Comparison of ENCODE assay signal across 8 mouse cellular contexts in genomic region chr11:78826442-78827013, GRCm38 (mm10). TPM values are rescaled to one million over a fixed set of nuclear protein-coding genes. Genes with fewer than 3 reads are reported as not detected.
DNase-seq lines count a peak whose midpoint lies in the region; ATAC-seq and TF ChIP-seq lines count a peak whose summit lies in the region.

Lyrm9 (plus strand) TSS chr11:78826584.

- H3K4me1 ChIP-seq in ES-E14 (ENCODE audit: control insufficient read depth in 2 of 2, insufficient read depth in 2 of 2, low read length in 2 of 2, poor library complexity in 1 of 2), result peaks cover 3 to 5% of the 10 kb centered on the region in 2 experiments
- H3K4me1 ChIP-seq in forebrain, embryonic 16.5 days (replicated peaks; ENCODE audit: control insufficient read depth, insufficient read depth, low read length), result peaks cover 29% of the 10 kb centered on the region
- H3K4me1 ChIP-seq in lung, embryonic 14.5 days (ENCODE audit: insufficient read depth), result no peaks in the 10 kb centered on the region
- H3K4me1 ChIP-seq in olfactory bulb, adult 2 months (ENCODE audit: control insufficient read depth, insufficient read depth, low read length), result peaks cover 25% of the 10 kb centered on the region

- H3K9ac ChIP-seq in ES-E14 (ENCODE audit: insufficient read depth, low read depth, low read length, poor library complexity, severe bottlenecking), result peak within 1 kb of the TSS; percentile 88
- peak within 1 kb of the TSS; percentile 86 for H3K9ac ChIP-seq in forebrain, embryonic 16.5 days (replicated peaks; ENCODE audit: low read depth, low read length)
- peak within 1 kb of the TSS; percentile 65 for H3K9ac ChIP-seq in lung, embryonic 14.5 days

- WGBS in forebrain, embryonic 16.5 days, result 0% methylated on average over 50 of the region's 51 CpGs
- under 1% methylated on average over 51 of the region's 51 CpGs for WGBS in lung, embryonic 14.5 days
- WGBS in olfactory bulb, adult 2 months, result under 1% methylated on average over 50 of the region's 51 CpGs

- TF ChIP-seq CTCF in layer of hippocampus, adult 2 months (conservative IDR thresholded peaks at IDR 0.05), result peak; percentile 97
- TF ChIP-seq CTCF in lung, embryonic 14.5 days (IDR thresholded peaks at IDR 0.05; ENCODE audit: low read depth), result peak; percentile 92
- peak; percentile 98 for TF ChIP-seq CTCF in olfactory bulb, adult 2 months (IDR thresholded peaks at IDR 0.05; ENCODE audit: insufficient read depth, low read depth, low read length)

- no peaks in the 10 kb centered on the region for H3K9me3 ChIP-seq in ES-E14 (ENCODE audit: control insufficient read depth, insufficient read depth, low read depth, low read length)
- no peaks in the 10 kb centered on the region for H3K9me3 ChIP-seq in forebrain, embryonic 16.5 days (ENCODE audit: control insufficient read depth, low read length)
- H3K9me3 ChIP-seq in lung, embryonic 14.5 days (ENCODE audit: low read depth, low read length), result no peaks in the 10 kb centered on the region

- H3K36me3 ChIP-seq in ES-E14 (ENCODE audit: control insufficient read depth, insufficient read depth, low read length, poor library complexity, severe bottlenecking), result no peaks in the 10 kb centered on the region
- no peaks in the 10 kb centered on the region for H3K36me3 ChIP-seq in forebrain, embryonic 16.5 days (ENCODE audit: control insufficient read depth, insufficient read depth)
- H3K36me3 ChIP-seq in lung, embryonic 14.5 days (ENCODE audit: insufficient read depth), result no peaks in the 10 kb centered on the region

- H3K27ac ChIP-seq in ES-E14 (ENCODE audit: insufficient read depth, low read depth, low read length, poor library complexity, severe bottlenecking), result peak within 1 kb of the TSS; percentile 18; the same call in 1 of the 2 replicates
- H3K27ac ChIP-seq in forebrain, embryonic 16.5 days (ENCODE audit: low read length), result peak within 1 kb of the TSS; percentile 87
- H3K27ac ChIP-seq in layer of hippocampus, adult 2 months, result peak within 1 kb of the TSS; percentile 94
- peak within 1 kb of the TSS; percentile 58; the same call in 1 of the 2 replicates for H3K27ac ChIP-seq in lung, embryonic 14.5 days (ENCODE audit: low read depth)
- H3K27ac ChIP-seq in olfactory bulb, adult 2 months (ENCODE audit: insufficient read depth, low read depth, low read length), result peak within 1 kb of the TSS; percentile 73

- TF ChIP-seq POLR2A in olfactory bulb, adult 2 months (IDR thresholded peaks at IDR 0.05; ENCODE audit: insufficient read depth, low read depth, low read length), result peak; percentile 47; the same call in 1 of the 2 replicates

- in situ Hi-C loops in ES-E14 (cut with MboI; ENCODE audit: low sequenced_read_pairs in 2 of 2, unreplicated experiment in 2 of 2), result loop anchor here (10.0 kb wide), 1 partner anchor 242 kb away; no protein-coding TSS in a partner anchor

- H3K4me2 ChIP-seq in forebrain, embryonic 16.5 days (ENCODE audit: low read length), result peak within 1 kb of the TSS; percentile 77
- peak within 1 kb of the TSS; percentile 87 for H3K4me2 ChIP-seq in lung, embryonic 14.5 days

- DNase-seq in ES-E14 (ENCODE audit: low read depth, low spot score), result peak; percentile 89
- DNase-seq in cerebellum, adult 11-12 months, result peak; percentile 92
- peak; percentile 100 for DNase-seq in heart, postnatal 36 days
- DNase-seq in layer of hippocampus, adult 2 months (ENCODE audit: low spot score in 2 of 2), result peak; percentile 92 to 99
- peak; percentile 94 for DNase-seq in lung, embryonic 14.5 days
- DNase-seq in thymus, postnatal 0 days (ENCODE audit: low spot score), result peak; percentile 91

- peak within 1 kb of the TSS; percentile 82 to 90 for H3K4me3 ChIP-seq in ES-E14 (ENCODE audit: insufficient read depth in 1 of 2, low read depth in 1 of 2, low read length in 2 of 2, poor library complexity in 1 of 2, severe bottlenecking in 1 of 2)
- H3K4me3 ChIP-seq in forebrain, embryonic 16.5 days (replicated peaks; ENCODE audit: low read length), result peak within 1 kb of the TSS; percentile 73
- peak within 1 kb of the TSS; percentile 71 for H3K4me3 ChIP-seq in layer of hippocampus, adult 2 months
- peak within 1 kb of the TSS; percentile 64 for H3K4me3 ChIP-seq in lung, embryonic 14.5 days (ENCODE audit: low read depth, low read length)
- H3K4me3 ChIP-seq in olfactory bulb, adult 2 months (ENCODE audit: insufficient read depth, low read depth, low read length), result peak within 1 kb of the TSS; percentile 63

- intact Hi-C loops in heart, postnatal 36 days (cut with DNase I), result loop anchor here (5.0 kb wide), 2 partner anchors 129 to 239 kb away; partner anchors contain the start of gene Nlk

- H3K27me3 ChIP-seq in forebrain, embryonic 16.5 days (replicated peaks; ENCODE audit: control insufficient read depth, insufficient read depth, low read length), result peaks cover 5% of the 10 kb centered on the region; the same call in 1 of the 2 replicates
- no peaks in the 10 kb centered on the region for H3K27me3 ChIP-seq in lung, embryonic 14.5 days (ENCODE audit: insufficient read depth, low read length)

- ATAC-seq in forebrain, embryonic 16.5 days, result peak; percentile 89
- peak; percentile 82 for ATAC-seq in lung, embryonic 14.5 days (ENCODE audit: insufficient read depth)

TF ChIP-seq in ES-E14, 5 proteins besides CTCF, POLR2A, EP300 and RAD21:
- TF ChIP-seq ZNF384 (IDR thresholded peaks at IDR 0.05; ENCODE audit: low read depth, low read length), result no peak
- no peak for TF ChIP-seq ZC3H11A (IDR thresholded peaks at IDR 0.05; ENCODE audit: borderline replicate concordance, low read depth, low read length)
- no peak for TF ChIP-seq HCFC1 (IDR thresholded peaks at IDR 0.05; ENCODE audit: borderline replicate concordance, insufficient read depth, low read length)
- no peak for TF ChIP-seq CHD2 (IDR thresholded peaks at IDR 0.05; ENCODE audit: low read depth, low read length)
- no peak for TF ChIP-seq MAFK (IDR thresholded peaks at IDR 0.05; ENCODE audit: insufficient read depth, low read depth, low read length)
TF ChIP-seq in ES-E14: peak in this region for 0.

RNA-seq across cellular contexts. Expression of gene Lyrm9, which starts in this region (rescaled TPM):
- 19.1 TPM in 2 replicates for total RNA-seq in ES-E14 (2012; rRNA removed)
- polyA plus RNA-seq in forebrain, embryonic 16.5 days (2015; fragmentation: Nextera tagmentation; extraction: Ambion mirVana), result 26.3 and 29.8 TPM in 2 replicates
- 10 to 100 TPM; 34.7 to 36.5 TPM for total RNA-seq in heart, postnatal 36 days (2021)
- 10 to 100 TPM; 20.6 to 22.0 TPM for total RNA-seq in layer of hippocampus, adult 2 months (2021)
- polyA plus RNA-seq in lung, embryonic 14.5 days (2014; fragmentation: Nextera tagmentation; extraction: Ambion mirVana), result 13.9 and 14.8 TPM in 2 replicates
- not detected in 2 replicates for polyA plus RNA-seq in olfactory bulb, adult 2 months (2012; ENCODE audit: insufficient read depth, insufficient read length, low replicate concordance, missing spikeins)
- 28.4 and 31.0 TPM in 2 replicates for polyA plus RNA-seq in thymus, postnatal 0 days (2015; fragmentation: Nextera tagmentation; extraction: Ambion mirVana)

Comparison
In these comparisons a context has a peak if more than half of its experiments do, and no peak if none do; other contexts are left out.
1. Peak in every context shown above with its lines: DNase-seq, ATAC-seq, H3K4me3 ChIP-seq and H3K27ac ChIP-seq.
2. H3K27ac ChIP-seq: peak in every context shown above with its lines; median percentile 94 in layer of hippocampus, adult 2 months; 87 in forebrain, embryonic 16.5 days; 73 in olfactory bulb, adult 2 months; 58 in lung, embryonic 14.5 days; 18 in ES-E14.